Mouse (Mus musculus): ENCODE measurements at regions not wholly inside any gene's neighbourhood (a gene's known extent, or its start where the extent isn't known, plus 50 kb on each side); places are given as distances from the start of the nearest gene placed in this dataset.

- DNase-seq (ENCODE audit: low spot score in 2 of 2): no peak
These were observed 419.0 kb upstream of the Kazn start for GRCm38 (mm10) chr4:142658156-142658555.

- DNase-seq (ENCODE audit: low spot score in 2 of 2): no peak
These were observed 401.9 kb upstream of the Kazn start for GRCm38 (mm10) chr4:142641069-142641468.

DNA sequence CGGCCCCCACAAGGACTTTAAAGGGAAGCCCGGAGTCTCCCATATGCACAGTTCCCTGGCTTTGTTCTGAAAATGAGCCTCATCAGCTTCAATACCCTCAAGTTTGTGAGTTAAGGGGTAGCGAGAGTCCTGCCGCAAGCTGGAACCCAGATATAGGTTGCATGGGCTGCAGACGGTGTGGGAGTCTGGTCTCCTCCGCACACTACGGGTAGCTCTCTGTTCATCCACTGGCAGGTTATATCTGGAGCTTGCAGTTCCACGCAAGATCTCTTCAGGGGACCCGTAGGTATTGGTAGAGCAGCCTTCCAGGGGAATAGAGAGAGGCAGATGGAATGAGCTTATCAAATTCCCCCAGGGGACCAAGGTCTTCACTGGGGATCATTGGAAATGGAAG lies 400.1 kb upstream of the Kazn start:
- no peak for DNase-seq (ENCODE audit: low spot score in 2 of 2)

- DNase-seq (ENCODE audit: low spot score in 2 of 2): no peak
These were observed 399.6 kb upstream of the Kazn start for GRCm38 (mm10) chr4:142638733-142639339.

DNA sequence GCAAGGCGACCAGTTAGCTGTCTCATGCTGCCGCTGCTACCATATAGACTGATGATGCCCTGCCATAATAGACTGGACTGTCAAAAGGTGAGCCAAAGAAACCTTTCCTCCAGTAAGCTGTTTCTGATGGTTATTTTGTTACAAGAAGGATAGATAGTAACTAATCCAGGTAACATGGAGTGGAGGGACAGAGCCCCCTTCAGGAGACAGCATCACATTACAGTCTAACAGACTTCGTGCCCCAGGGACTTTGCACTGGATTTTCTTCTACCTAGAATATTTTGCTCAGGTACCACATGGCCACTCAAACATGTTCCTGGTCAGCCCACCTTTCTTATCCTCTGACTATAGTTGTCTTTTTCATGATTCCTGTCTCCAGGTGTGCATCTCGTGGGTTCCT lies 398.9 kb upstream of the Kazn start:
- DNase-seq (ENCODE audit: low spot score in 2 of 2): no peak

DNA sequence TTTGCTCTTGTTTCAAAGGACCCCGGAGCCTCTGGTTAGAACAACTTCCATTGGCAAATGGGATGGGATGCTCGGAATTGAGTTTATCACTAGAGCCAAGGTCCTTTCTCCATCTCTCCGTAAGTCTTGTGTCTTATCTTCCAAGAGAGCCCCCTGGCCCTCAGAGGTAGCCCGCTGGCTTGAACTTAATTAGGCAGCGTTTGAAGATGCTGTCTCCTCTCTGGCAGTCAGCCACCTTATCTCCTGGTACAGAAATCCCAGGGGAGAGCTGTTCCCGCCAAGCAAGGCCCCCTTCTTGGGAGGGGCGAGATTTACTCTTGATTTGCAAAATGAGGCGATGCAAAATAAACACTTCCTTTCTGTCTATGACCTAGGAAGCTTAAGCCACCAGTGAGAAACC lies 395.2 kb upstream of the Kazn start:
- DNase-seq (ENCODE audit: low spot score in 2 of 2): no peak

- DNase-seq (ENCODE audit: low spot score in 2 of 2): no peak
These were observed 394.6 kb upstream of the Kazn start for GRCm38 (mm10) chr4:142633667-142634350.

- no peak for DNase-seq (ENCODE audit: low spot score in 2 of 2)
These were observed 387.4 kb upstream of the Kazn start for GRCm38 (mm10) chr4:142626503-142627194.

DNA sequence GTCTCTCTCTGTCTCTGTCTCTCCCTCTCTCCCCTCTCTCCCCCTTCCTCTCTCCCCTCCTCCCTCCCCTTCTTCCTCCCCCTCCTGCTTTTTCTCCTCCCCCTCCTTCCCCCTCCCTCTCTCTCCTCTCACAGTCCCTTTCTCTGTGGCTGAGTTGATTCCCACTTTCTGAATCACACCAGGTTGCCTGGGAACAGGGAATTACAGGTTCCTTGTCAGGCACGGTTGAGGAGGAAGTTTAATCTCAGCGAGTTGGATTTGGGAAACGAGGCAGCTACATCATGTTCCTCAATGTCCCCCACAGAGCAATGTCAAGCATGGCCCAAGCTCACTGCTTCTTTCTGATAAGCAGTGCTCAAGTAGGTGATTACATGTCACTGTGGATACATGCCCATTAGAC lies 386.3 kb upstream of the Kazn start:
- DNase-seq (ENCODE audit: low spot score in 2 of 2): no peak

DNA sequence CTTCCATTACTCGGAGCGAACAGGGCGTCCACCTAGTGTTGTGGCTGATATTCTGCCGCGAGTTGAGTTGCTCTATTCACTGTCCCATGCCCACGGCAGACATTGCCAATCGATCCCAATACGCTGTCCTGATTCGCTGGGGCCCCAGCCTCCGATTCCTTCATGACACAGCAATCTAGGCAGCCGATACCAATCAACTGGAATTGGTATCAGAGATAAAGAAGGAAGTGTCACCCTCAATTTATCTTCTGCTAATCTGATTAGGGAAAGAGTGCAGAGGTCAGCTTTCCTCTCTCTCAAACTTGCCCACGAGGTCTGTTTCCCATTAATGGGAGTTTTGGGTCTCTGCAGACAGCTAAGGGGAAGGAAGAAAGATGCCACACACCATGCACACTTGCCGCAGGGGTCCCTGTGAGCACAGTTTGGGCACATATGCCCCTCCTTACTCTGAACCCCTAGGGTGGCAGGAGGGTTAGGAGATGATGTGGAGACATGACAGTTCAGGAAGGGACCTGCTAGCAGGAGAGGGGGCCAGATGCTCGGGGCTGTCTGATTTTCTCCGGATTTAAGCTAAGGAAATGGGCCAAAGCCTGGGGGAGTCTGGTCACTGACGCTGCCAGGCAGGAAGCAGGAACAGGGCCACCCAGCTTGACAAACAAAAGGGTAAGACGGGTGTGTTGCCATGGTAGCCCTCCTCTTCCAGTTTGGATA lies 383.1 kb upstream of the Kazn start:
- no peak for DNase-seq (ENCODE audit: low spot score in 2 of 2)

- no peak for DNase-seq (ENCODE audit: low spot score in 2 of 2)
These were observed 380.2 kb upstream of the Kazn start for GRCm38 (mm10) chr4:142619396-142619795.

GRCm38 (mm10) chr4:142618770-142619169 lies 379.6 kb upstream of the Kazn start:
- no peak for DNase-seq (ENCODE audit: low spot score in 2 of 2)

- peak in 1 of 2 experiments; percentile 26 for DNase-seq (ENCODE audit: low spot score in 2 of 2)
These were observed 378.5 kb upstream of the Kazn start for GRCm38 (mm10) chr4:142617676-142618075.

- DNase-seq (ENCODE audit: low spot score in 2 of 2): no peak
These were observed 377.7 kb upstream of the Kazn start for GRCm38 (mm10) chr4:142616901-142617300.

- no peak for DNase-seq (ENCODE audit: low spot score in 2 of 2)
These were observed 365.9 kb upstream of the Kazn start for GRCm38 (mm10) chr4:142605098-142605497.

DNA sequence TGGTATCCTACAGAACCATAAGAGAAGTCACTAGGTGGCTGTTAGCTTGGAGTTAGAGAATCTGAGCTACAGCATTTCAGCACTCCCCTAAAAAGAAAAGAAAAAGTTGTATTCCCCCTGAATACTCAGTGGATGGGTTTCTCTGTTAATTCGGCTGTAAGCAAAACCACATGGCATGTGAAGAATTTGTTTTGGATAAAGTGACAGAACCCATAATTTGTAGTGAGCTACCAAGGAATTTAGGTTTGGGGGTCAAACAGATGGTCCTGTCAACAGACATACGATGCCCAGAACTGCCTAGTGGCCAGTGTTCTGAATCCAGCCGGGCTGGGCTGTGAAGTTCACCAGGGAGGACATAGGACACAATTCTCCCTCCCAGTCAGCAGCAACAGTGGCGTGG lies 358.0 kb upstream of the Kazn start:
- DNase-seq (ENCODE audit: low spot score in 2 of 2): no peak

- DNase-seq (ENCODE audit: low spot score in 2 of 2): no peak
These were observed 350.0 kb upstream of the Kazn start for GRCm38 (mm10) chr4:142589084-142589741.

DNA sequence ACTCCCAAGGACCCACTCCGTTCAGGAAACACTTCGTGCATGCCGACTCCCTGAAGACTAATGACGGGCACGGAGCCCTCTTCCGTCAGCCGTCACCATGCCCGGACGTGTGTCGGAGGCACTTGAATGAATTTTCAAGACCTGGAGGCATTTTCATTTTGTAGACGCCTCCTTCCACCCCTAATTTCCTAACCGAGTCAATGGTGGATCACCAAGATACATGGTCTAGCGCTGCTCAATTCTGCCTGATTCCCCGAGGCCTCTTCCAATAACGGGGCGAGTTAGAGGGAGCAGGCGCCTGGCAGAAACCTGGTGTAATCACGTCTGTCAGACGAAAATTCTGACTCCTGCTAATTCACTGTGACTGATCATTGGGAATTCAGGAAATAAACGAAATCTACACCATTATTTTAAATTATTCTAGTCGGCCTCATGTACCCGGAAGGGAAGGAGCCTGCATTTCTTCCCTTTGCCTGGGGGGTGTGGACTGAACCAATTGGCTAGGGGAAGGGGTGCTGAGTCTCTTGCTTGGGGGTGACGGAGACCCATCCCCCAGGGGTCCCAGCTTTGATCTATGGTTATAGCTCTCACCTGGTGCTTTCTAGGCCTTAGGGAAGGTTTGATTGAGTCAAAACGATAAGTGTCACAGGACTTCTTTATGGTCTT lies 349.4 kb upstream of the Kazn start:
- DNase-seq (ENCODE audit: low spot score in 2 of 2): peak; percentile 51 to 60

- no peak for DNase-seq (ENCODE audit: low spot score in 2 of 2)
These were observed 348.3 kb upstream of the Kazn start for GRCm38 (mm10) chr4:142587345-142588035.

DNA sequence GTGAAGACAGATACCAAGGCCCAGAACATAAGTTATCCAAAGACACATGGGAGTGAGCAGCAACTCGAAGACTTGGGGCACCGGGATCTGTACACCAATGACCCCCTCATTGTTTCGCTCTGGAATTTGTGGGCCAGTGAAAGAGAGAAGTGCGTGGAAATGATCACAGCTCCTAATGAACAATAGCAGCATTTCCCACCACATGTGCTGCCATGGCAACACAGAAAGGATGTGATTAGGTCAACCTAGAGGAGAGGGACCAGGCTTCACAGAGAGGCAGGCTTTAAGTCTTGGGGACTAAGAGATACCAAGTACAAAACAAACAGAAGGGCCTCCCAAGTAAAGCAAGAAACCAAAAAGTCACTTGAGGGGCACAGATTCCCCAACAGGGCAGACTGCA lies 339.3 kb upstream of the Kazn start:
- no peak for DNase-seq (ENCODE audit: low spot score in 2 of 2)
